Comparison of ENCODE assay signal across 21 mouse cellular contexts in the genomic region with DNA sequence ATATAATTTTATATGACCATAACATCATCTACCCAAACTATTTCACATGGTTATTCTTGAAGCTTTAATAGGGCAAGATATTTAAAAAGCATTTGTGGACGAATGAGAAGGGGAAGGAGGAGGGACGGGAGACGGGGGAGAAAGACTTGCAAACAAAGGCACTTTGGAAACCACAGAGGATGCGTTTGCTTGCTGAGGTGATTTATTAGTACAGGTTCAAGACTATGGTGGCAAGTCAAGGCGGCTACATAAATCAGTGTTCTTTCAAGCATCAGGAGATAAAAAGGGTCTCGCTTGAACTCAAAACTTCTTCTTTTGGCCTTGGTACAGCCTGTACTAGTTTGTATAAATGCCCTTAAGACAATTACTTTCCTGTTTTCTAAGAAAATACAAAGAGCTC.
DNase-seq lines count a peak whose midpoint lies in the region; ATAC-seq lines count a peak whose summit lies in the region.
"Had no signal": no experiment of that assay in that cellular context is flagged by ENCODE, and none has a peak within 500 bp of the region (broad histone marks: within the 10 kb centered on the region; RNA-seq: fewer than 3 reads in every experiment).

No protein-coding gene starts in this region.

- no peaks in the 10 kb centered on the region for H3K36me3 ChIP-seq in limb, embryonic 11.5 days (ENCODE audit: control insufficient read depth, insufficient read depth, low read length)
- H3K36me3 ChIP-seq in limb, embryonic 10.5 days = no peaks in the 10 kb centered on the region
- H3K36me3 ChIP-seq: embryonic facial prominence, embryonic 13.5 days; embryonic facial prominence, embryonic 15.5 days; forebrain, embryonic 10.5 days; forebrain, embryonic 12.5 days had no signal

- no peak overlapping the region for H3K4me3 ChIP-seq in limb, embryonic 11.5 days (ENCODE audit: low read depth, low read length)
- H3K4me3 ChIP-seq in limb, embryonic 10.5 days = no peak overlapping the region
- H3K4me3 ChIP-seq: embryonic facial prominence, embryonic 13.5 days; embryonic facial prominence, embryonic 15.5 days; erythroblast, embryonic 14.5 days; forebrain, embryonic 10.5 days; forebrain, embryonic 12.5 days had no signal

- 55% methylated on average over 6 of the region's 6 CpGs for whole genome bisulfite sequencing in limb, embryonic 11.5 days
- 52% methylated on average over 6 of the region's 6 CpGs for WGBS in limb, embryonic 10.5 days

- ATAC-seq in limb, embryonic 11.5 days (ENCODE audit: insufficient number of reproducible peaks, low FRiP score, low TSS enrichment, low read depth) = no peak
- ATAC-seq: forebrain, embryonic 14.5 days; forebrain, embryonic 16.5 days had no signal

- H3K9ac ChIP-seq in limb, embryonic 11.5 days (ENCODE audit: low read length) = no peak overlapping the region
- H3K9ac ChIP-seq: embryonic facial prominence, embryonic 13.5 days; embryonic facial prominence, embryonic 15.5 days; forebrain, embryonic 12.5 days had no signal

- H3K9me3 ChIP-seq in limb, embryonic 11.5 days (ENCODE audit: control insufficient read depth, low read length) = no peaks in the 10 kb centered on the region
- no peaks in the 10 kb centered on the region for H3K9me3 ChIP-seq in limb, embryonic 10.5 days (replicated peaks)
- H3K9me3 ChIP-seq: embryonic facial prominence, embryonic 13.5 days; embryonic facial prominence, embryonic 15.5 days; forebrain, embryonic 10.5 days; forebrain, embryonic 12.5 days had no signal

- H3K27me3 ChIP-seq in limb, embryonic 11.5 days (ENCODE audit: control insufficient read depth, insufficient read depth, low read length) = no peaks in the 10 kb centered on the region
- H3K27me3 ChIP-seq in limb, embryonic 10.5 days (ENCODE audit: low read depth, poor library complexity, severe bottlenecking) = no peaks in the 10 kb centered on the region
- H3K27me3 ChIP-seq: embryonic facial prominence, embryonic 13.5 days; embryonic facial prominence, embryonic 15.5 days; forebrain, embryonic 12.5 days had no signal

- H3K4me2 ChIP-seq in limb, embryonic 11.5 days (ENCODE audit: low read depth, severe bottlenecking) = no peak overlapping the region
- H3K4me2 ChIP-seq: embryonic facial prominence, embryonic 13.5 days; embryonic facial prominence, embryonic 15.5 days; forebrain, embryonic 12.5 days had no signal

- peak; percentile 28 for DNase-seq in embryo, embryonic 10.5 days (ENCODE audit: low spot score)
- DNase-seq in embryo, embryonic 9.5 days (ENCODE audit: extremely low spot score) = no peak
- peak; percentile 17 for DNase-seq in limb, embryonic 11.5 days (ENCODE audit: low spot score)
- DNase-seq in limb, embryonic 10.5 days (ENCODE audit: low spot score) = no peak
- no peak for DNase-seq in frontal cortex, postnatal 25 days (ENCODE audit: low spot score in 2 of 2)
- DNase-seq: adrenal gland, adult 2 months; adrenal gland, postnatal 10 days; adrenal gland, postnatal 25 days; cerebellum, adult 11 months; cerebellum, adult 18-20 months; cerebellum, adult 8-10 months; cerebellum, adult 9-11 months; cerebellum, postnatal 14 days; cerebellum, postnatal 36 days had no signal

- no peaks in the 10 kb centered on the region for H3K4me1 ChIP-seq in limb, embryonic 11.5 days (ENCODE audit: control insufficient read depth, insufficient read depth, low read length)
- H3K4me1 ChIP-seq in limb, embryonic 10.5 days = no peaks in the 10 kb centered on the region
- H3K4me1 ChIP-seq: embryonic facial prominence, embryonic 13.5 days; embryonic facial prominence, embryonic 15.5 days; forebrain, embryonic 10.5 days; forebrain, embryonic 12.5 days had no signal

- H3K27ac ChIP-seq in limb, embryonic 11.5 days (replicated peaks; ENCODE audit: low read depth, low read length) = no peak overlapping the region
- no peak overlapping the region for H3K27ac ChIP-seq in limb, embryonic 10.5 days
- H3K27ac ChIP-seq: embryonic facial prominence, embryonic 13.5 days; embryonic facial prominence, embryonic 15.5 days; forebrain, embryonic 10.5 days; forebrain, embryonic 12.5 days had no signal

Comparison
In these comparisons a context has a peak if more than half of its experiments do, and no peak if none do; other contexts are left out.
1. DNase-seq: peak in embryo, embryonic 10.5 days (single experiment) and limb, embryonic 11.5 days (single experiment); none in embryo, embryonic 9.5 days (single experiment), limb, embryonic 10.5 days (single experiment) and frontal cortex, postnatal 25 days (0 of 2).